Mouse (Mus musculus) effector memory CD4-positive, alpha-beta T cell, adult 7 months (primary cell): ENCODE data around the gene Galr3. TPM values are rescaled to one million over a fixed set of nuclear protein-coding genes. Genes with fewer than 3 reads are reported as not detected.

Source experiments
- polyA plus RNA-seq: library from polyadenylated mRNA; unstranded; fragments of 100-300 nt; shearing (Covaris generic); gene quantifications from one replicate; pipeline ENCODE4 v1.2.1, GENCODE M21; 2017

Galr3 gene
- not detected for polyA plus RNA-seq

GRCm38 (mm10) chr15:79041585-79041984 lies at the start of gene Galr3:
Gene Galr3 (plus strand): TSS chr15:79041885.

DNA sequence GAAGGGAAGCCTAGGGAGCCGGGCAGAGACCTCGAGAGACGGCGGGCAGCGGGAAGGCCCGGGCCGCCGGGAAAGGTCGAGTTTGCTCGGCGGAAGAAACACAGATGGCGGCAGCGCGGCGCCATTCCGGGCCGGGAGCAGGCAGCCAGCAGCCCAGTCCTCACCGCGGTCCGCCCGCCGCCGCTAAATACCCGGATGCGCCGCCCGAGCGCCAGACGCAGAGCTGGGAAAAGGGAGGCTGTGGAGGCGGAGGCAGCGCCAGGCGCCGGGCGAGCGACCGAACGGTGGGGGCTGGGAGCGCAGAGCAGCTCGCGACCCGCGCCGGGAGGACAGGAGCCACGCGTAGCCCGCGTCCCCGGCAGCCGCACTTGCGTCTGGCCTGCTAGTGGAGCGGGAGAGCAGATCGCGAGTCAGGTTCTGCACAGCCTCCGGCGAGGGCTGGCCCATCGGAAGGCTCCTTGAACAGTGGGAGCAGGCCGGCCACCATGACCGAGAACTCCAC lies 13.4 kb upstream of the Galr3 start, which contains the start of gene H1f0:
TSS of gene H1f0 (plus strand) at position 214 of the 502 bp plus-strand sequence.

DNA sequence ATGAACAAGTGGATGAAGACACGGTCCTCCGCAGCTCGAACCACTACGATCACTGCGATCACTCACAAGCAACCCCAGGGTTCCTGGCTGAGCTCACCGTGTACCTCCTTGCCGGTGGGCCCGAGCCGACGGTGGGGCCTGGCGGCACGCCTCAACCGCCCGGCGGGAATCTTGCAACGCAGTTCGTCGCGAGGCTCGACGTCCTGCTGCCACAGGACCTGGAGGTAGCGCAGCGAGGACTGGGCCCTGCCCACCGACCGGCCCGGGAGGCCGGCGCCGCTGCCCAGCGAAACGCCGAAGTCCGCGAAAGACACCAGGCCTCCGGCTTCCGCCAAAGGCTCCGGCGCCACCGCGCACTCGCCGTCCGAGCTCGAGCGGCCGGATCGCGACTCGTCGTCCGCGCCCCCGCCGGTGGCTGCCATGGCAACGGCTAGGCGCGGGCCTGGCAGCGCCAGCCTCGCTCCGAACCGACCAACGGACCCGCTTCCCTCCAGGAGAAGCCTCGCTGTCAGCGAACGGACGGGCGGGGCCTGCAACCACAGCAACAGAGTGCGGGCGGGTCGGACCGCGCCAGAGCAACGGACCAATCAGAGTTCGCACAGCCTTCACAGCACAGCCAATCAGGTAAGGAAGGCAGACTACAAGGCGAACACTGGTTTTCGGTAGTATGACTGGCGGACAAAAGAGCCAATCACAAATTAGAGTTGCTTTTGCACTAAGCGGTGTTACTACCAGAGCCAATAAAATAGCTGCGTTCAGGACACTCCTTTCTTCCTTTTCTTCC lies 20.9 kb downstream of the Galr3 start, which contains the start of gene Ankrd54:
TSS of gene Ankrd54 (minus strand) at position 518 of the 784 bp plus-strand sequence.

DNA sequence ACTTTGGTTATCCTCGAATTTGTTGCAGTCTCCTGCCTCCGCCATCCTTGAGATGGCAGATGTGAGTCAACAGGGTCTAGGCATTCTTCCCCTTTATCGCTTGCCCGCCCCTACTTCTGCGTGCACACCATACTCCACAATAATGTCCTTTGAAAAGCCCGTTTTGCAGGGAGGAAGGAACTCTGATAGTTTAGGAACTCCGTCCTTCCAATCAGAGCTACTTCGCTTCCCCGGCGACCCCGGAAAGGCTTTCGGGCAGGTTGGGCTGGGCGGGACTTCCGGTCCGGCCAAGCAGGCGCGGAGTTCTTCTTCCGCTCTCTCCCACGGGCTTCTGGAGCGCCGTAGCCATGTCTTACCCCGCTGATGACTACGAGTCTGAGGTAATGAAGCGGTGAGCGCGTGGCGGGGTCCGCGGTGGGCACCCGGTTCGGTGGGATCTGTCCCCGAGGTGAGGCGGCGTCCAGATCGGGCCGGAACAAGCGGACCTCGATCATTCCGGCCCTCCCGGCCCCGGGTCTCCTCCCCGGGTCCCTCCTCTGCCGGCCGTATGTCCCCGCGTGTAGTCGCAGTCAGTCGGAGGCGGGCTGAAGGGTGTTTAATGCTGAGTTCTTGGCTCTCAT lies 33.3 kb downstream of the Galr3 start, which contains the start of gene Eif3l:
TSS of gene Eif3l (plus strand) at position 267 of the 620 bp plus-strand sequence.

Other genes with a start within 250 kb of the Galr3 start
- gene Card10, start 238.8 kb upstream of the Galr3 start, polyA plus RNA-seq, result 1.9 TPM
- gene Cdc42ep1, start 199.3 kb upstream of the Galr3 start, polyA plus RNA-seq, result 0.39 TPM
- not detected for gene Lgals2, start 186.4 kb upstream of the Galr3 start, polyA plus RNA-seq
- 59.0 TPM for gene Gga1, start 164.7 kb upstream of the Galr3 start, polyA plus RNA-seq
- not detected for gene Gm49510, start 142.2 kb upstream of the Galr3 start, polyA plus RNA-seq
- gene Sh3bp1, start 142.1 kb upstream of the Galr3 start, polyA plus RNA-seq, result 145 TPM
- 14.5 TPM for gene Pdxp, start 128.0 kb upstream of the Galr3 start, polyA plus RNA-seq
- gene Lgals1, start 115.2 kb upstream of the Galr3 start, polyA plus RNA-seq, result 575 TPM
- 21.1 TPM for gene Nol12, start 107.0 kb upstream of the Galr3 start, polyA plus RNA-seq
- gene Triobp, start 94.2 kb upstream of the Galr3 start, polyA plus RNA-seq, result 60.8 TPM
- gene H1f0, start 13.4 kb upstream of the Galr3 start, polyA plus RNA-seq, result 25.0 TPM
- gene Ankrd54, start 21.0 kb downstream of the Galr3 start, polyA plus RNA-seq, result 52.5 TPM
- 109 TPM for gene Eif3l, start 33.3 kb downstream of the Galr3 start, polyA plus RNA-seq
- 26.3 TPM for gene Micall1, start 67.0 kb downstream of the Galr3 start, polyA plus RNA-seq
- 86.9 TPM for gene Polr2f, start 99.1 kb downstream of the Galr3 start, polyA plus RNA-seq
- gene 1700088E04Rik, start 99.4 kb downstream of the Galr3 start, polyA plus RNA-seq, result not detected
- 0.28 TPM for gene Sox10, start 123.4 kb downstream of the Galr3 start, polyA plus RNA-seq
- 38.5 TPM for gene Pick1, start 187.3 kb downstream of the Galr3 start, polyA plus RNA-seq
- 0.40 TPM for gene Gm49486, start 187.5 kb downstream of the Galr3 start, polyA plus RNA-seq
- gene Slc16a8, start 212.9 kb downstream of the Galr3 start, polyA plus RNA-seq, result not detected
- 1.9 TPM for gene Baiap2l2, start 243.7 kb downstream of the Galr3 start, polyA plus RNA-seq